Mouse (Mus musculus): ENCODE measurements at regions not wholly inside any gene's neighbourhood (a gene's known extent, or its start where the extent isn't known, plus 50 kb on each side); places are given as distances from the start of the nearest gene placed in this dataset.

- peak; percentile 15 to 20 for DNase-seq
Measured at GRCm38 (mm10) chr19:15800856-15801706, 146.1 kb downstream of the Psat1 start.

DNA sequence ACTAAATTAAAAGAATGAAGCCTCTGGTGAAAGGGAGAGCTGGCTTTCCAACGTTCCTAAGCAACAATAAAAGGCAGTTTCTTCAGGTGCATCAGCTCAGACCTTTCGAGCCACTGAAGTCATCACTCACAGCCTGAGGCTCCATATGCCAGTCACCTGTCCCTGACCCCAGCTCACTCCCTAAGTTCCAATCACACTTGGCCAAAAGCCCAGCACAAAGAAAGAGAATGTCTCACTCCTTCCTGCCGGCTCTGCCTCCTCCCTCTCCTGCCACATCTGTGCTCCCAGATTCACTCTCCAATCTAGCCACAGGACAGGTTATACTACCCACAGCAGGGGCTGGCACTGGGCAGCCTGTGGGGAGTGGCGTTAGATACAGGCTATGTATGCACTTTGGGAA is 150.7 kb downstream of the Psat1 start:
- no peak for DNase-seq

DNA sequence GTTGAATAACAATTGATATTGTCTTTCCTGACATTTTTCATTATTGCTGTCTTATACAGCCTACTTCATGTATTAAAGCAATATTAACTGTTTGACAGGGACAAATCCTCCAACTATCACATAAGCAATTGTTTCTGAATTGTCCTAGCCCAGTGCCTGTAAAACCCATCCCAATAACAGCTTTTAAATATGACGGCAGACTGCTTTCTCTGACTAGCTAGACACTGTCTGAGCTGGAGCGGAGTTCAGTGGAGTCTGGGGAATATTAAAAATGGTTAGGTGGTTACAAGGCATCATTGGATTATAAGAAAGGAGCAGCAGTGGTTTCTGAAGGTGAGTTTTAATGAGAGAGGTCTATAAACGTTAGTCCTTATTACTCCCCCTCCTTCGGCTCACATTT is 155.2 kb downstream of the Psat1 start:
- no peak for DNase-seq

GRCm38 (mm10) chr19:15791264-15791913 is 155.7 kb downstream of the Psat1 start:
- DNase-seq = no peak

GRCm38 (mm10) chr19:15790620-15791263 is 156.4 kb downstream of the Psat1 start:
- no peak for DNase-seq

DNA sequence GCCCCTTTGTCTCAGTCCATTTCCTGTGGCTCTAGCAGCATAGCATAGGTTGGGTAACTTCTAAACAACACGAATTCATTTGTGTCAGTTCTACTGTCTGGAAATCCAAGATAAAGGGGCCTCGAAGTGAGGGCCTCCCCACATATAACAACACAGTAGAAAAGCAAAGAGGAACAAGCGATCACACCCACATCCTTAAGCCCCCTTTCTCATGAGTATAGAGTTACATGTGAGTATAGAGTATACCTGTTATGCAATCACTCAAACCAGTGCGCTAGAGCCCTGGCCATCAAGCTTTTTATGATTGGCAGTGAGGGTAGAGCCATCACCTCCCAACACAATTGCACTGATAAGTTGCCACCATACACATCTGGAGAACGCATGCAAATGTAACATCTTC is 157.4 kb downstream of the Psat1 start:
- no peak for DNase-seq

GRCm38 (mm10) chr19:15784644-15785043 is 162.5 kb downstream of the Psat1 start:
- DNase-seq = no peak

- DNase-seq = no peak
Measured at GRCm38 (mm10) chr19:15769651-15770050, 177.5 kb downstream of the Psat1 start.

DNA sequence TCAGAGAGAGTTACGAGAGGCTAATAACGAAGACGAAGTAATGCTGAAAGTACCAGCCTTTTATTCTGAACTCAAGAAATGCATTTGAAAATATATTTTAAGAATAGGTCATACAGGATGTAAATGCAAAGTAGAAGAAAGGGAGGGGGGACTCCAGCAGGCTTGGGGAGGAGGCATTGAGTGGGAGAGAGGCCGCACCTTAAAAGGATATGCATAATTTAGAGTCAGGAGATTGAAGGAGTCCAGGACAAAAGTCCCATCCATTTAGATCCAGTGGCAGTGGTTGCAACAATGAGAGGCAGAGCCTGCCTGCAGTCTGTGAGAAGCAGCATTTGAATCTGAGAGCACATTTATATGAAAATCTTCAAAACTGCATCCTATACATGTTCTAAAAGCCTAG is 186.1 kb downstream of the Psat1 start:
- no peak for DNase-seq

DNA sequence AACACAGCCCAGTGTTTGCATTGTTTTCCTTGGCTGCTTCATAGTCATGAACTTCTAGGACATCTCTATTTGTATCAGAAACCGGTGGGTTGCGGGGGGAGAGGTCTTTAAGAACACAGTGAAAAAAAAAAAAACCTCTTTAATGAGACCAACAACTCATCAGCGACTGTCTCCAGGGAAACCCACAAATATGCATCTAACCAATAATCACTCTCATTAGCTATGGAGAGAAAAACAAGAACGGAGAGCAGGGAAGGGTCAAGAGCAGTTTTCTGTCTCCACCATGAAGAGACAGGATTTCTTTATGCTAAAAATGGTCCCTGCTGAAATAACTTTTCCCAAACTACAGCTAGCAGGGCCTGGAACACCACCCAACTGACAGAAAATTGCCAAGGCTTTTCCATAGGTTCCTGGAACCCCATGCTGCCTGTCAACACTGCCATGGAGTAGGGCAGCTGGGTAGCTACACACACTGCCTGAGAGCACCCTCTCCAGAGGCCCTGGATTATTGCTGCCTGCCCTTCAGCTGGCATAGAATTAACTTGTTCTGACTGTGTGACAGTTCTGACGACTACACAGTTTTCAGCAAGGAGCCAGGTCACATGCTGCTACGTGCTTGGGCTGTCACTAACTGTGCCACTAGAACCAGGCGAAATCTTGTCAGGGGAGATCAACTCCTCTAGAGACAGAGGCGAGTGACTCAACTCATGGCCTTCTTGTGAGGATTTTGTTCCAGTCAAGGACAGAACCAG is 201.9 kb downstream of the Psat1 start:
- DNase-seq = no peak

DNA sequence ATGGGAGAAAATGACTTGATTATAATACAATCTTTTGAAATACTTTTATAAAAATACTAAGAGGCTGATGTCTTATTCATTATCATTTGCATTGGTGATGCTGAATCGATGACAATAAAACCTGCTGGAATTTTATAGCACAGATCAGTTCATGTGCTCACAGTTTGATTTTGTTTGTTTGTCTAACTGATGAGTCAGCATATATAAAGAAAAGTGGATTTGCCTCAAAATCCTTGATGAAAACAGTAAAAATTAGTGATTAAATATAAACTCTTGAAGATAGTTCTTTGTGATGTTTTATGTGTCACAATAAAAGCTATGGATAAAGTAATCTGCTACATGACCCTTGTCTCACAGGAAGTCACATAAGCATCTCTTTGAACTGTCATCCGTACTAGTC is 210.9 kb downstream of the Psat1 start:
- DNase-seq = no peak

- DNase-seq = no peak
Measured at GRCm38 (mm10) chr19:15726785-15727406, 220.2 kb downstream of the Psat1 start.

GRCm38 (mm10) chr19:15692379-15693023 is 254.6 kb downstream of the Psat1 start:
- DNase-seq = no peak

DNA sequence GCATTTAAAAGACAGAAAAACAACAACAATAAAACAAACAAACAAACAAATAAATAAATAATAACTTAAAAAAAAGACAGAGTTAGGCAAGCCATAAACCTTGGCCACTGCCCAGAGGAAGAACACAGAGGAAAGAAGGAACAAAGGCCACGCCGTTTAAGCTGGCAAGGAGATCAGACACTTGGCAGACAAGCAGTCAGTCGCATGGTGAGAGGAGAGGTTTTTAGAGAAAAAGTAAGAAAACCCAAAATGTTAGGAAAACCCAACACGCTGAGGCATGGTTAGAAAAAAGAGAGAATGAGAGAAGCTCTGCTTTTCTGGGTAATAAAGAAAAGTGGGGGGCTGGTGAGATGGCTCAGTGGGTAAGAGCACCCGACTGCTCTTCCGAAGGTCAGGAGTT is 277.1 kb downstream of the Psat1 start:
- DNase-seq = no peak

DNA sequence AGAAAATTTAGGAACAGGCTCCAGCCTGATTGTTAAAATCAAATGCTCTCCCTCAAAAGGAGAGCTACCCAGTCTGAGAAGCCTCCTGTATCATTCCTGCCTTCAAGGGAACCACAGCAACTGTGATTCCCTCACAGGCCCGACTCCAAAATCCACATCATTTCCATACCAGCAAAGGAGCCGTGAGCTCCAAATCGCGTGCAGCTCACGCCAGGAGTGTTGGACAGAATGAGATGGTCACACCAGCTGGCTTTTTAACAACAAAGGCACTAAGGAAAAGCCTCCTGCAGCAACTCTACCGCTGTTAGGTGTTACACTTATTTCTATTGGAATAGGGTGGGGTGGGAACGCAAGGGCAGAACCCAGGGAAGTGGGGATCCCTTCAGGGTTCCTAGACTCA is 277.6 kb downstream of the Psat1 start:
- no peak for DNase-seq

DNA sequence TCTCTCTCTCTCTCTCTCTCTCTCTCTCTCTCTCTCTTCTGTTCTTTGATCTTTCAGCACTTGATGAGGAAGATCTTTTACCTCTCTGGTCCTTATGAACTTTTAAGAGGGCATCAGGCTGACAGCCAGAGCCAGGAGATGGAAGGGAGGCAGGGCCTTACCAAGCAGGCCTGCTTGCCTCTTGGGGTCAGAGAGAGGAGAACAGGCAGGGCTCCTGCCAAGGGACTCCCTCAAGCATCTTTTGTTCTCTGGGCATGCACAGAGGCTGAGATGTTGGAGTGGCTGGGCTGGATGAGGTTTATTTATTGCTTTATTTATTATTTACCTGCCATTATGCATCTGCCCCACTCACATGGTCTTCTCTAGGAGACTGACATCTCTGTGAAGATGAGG is 278.5 kb downstream of the Psat1 start:
- no peak for DNase-seq

DNA sequence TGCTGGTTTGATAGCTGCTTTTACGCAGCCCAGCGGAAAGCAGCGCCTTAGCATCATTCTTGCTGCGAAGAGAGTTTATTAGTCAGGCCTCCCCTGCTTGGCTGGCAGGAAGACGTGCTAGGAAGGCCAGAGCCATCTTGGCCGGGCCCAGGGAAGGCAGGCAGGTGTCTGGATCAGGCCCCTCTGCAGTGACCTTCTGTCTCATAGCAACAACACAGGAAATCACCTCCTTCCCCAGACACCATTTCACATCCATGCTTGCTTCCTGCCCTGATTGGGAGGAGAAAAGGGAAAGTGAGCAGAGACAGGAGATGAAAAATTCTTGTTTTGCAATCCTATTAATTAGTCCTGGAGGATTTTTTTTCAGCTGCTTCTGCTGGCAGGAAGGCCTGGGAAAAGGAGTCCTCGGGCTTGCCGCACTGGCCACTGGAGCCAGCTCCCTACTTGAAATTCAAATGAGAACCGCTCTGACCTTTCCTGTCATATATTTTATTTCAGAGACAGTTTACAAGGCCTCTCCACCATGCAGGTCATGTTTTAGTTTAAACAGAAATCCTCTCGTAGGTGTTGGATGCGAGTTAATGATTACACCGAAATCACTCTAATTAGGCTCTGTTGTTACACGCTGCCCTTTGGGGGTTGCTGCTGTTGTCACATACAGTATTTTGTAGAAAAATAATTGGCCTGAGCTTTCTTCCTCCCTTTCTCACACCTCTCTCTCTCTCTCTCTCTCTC is 279.1 kb downstream of the Psat1 start:
- no peak for DNase-seq

DNA sequence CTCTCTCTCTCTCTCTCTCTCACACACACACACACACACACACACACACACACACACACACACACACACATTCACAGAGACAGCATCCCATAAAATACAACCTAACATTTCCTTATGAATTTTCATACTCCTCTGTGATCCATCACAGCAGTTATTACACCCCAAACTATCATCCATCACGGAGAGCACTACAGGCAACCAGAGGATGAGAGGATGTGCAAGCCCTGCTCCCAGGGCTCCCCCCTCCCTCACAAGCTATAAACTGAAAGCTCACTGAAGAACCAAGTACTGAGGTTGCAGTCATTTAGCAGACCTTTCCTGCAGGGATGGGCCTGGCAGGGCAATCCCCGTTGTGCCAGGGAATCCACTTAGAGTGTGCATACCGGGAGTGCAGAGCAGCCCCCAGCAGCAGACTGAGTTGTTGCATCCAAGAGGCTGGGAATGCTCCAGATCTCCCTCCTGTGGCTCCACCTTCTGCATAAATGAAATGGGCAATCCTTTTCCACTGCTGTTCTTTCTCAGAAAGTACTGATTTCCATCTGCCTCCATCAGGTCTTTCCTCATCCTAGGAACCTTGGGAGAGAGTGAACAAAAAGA is 283.4 kb downstream of the Psat1 start:
- DNase-seq = no peak

GRCm38 (mm10) chr19:15658611-15659010 is 288.5 kb downstream of the Psat1 start:
- no peak for DNase-seq

- no peak for DNase-seq
Measured at GRCm38 (mm10) chr19:15657846-15658245, 289.3 kb downstream of the Psat1 start.

DNA sequence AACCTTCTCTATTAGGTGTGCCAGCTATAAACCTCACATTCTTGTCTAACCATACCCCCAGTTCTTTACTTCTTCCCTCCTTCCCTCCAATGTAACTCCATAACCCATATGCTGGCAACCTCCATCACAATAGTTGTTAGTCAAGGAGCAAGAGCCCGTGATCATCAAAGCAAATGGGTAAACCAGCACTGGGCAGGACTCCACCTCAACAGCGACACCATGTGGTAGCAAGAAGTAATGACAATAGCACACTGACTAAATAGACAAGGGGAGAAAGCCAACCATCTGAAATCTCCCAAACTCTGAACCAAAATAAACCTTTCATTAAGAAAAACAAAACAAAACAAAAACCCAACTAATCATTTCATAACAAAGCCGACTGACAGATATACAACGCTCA is 297.8 kb downstream of the Psat1 start:
- DNase-seq = peak; percentile 61
